Mouse (Mus musculus): ENCODE data around the gene Jade1.

The Jade1 gene

GRCm38 (mm10) chr3:41555491-41556381 is at the start of gene Jade1:
Jade1 (plus strand) TSS chr3:41555731.
- DNase-seq, result no peak

- no peak for DNase-seq
Observed at GRCm38 (mm10) chr3:41509441-41509840, 46.1 kb upstream of the Jade1 start.

- DNase-seq, result no peak
Observed at GRCm38 (mm10) chr3:41510191-41510590, 45.3 kb upstream of the Jade1 start.

- no peak for DNase-seq
Observed at GRCm38 (mm10) chr3:41510750-41511149, 44.8 kb upstream of the Jade1 start.

- DNase-seq, result no peak
Observed at GRCm38 (mm10) chr3:41514003-41514402, 41.5 kb upstream of the Jade1 start.

- no peak for DNase-seq
Observed at GRCm38 (mm10) chr3:41514683-41515305, 40.7 kb upstream of the Jade1 start.

GRCm38 (mm10) chr3:41516961-41517518 is 38.5 kb upstream of the Jade1 start:
- no peak for DNase-seq

- DNase-seq, result no peak
Observed at GRCm38 (mm10) chr3:41520925-41521324, 34.6 kb upstream of the Jade1 start.

GRCm38 (mm10) chr3:41521733-41522132 is 33.8 kb upstream of the Jade1 start:
- DNase-seq, result no peak

GRCm38 (mm10) chr3:41522226-41523005 is 33.1 kb upstream of the Jade1 start:
- no peak for DNase-seq

GRCm38 (mm10) chr3:41523006-41523375 is 32.5 kb upstream of the Jade1 start:
- no peak for DNase-seq

GRCm38 (mm10) chr3:41523460-41523859 is 32.1 kb upstream of the Jade1 start:
- no peak for DNase-seq

GRCm38 (mm10) chr3:41528291-41528969 is 27.1 kb upstream of the Jade1 start:
- DNase-seq, result no peak

GRCm38 (mm10) chr3:41530156-41530555 is 25.4 kb upstream of the Jade1 start:
- DNase-seq, result no peak

GRCm38 (mm10) chr3:41531541-41531940 is 24.0 kb upstream of the Jade1 start:
- no peak for DNase-seq

- no peak for DNase-seq
Observed at GRCm38 (mm10) chr3:41532109-41532508, 23.4 kb upstream of the Jade1 start.

GRCm38 (mm10) chr3:41533660-41534059 is 21.9 kb upstream of the Jade1 start:
- no peak for DNase-seq

GRCm38 (mm10) chr3:41537957-41538356 is 17.6 kb upstream of the Jade1 start:
- DNase-seq, result no peak

GRCm38 (mm10) chr3:41541313-41541712 is 14.2 kb upstream of the Jade1 start:
- DNase-seq, result no peak

- no peak for DNase-seq
Observed at GRCm38 (mm10) chr3:41544451-41544850, 11.1 kb upstream of the Jade1 start.

- DNase-seq, result no peak
Observed at GRCm38 (mm10) chr3:41547289-41547688, 8.2 kb upstream of the Jade1 start.

- DNase-seq, result no peak
Observed at GRCm38 (mm10) chr3:41548238-41548637, 7.3 kb upstream of the Jade1 start.

- no peak for DNase-seq
Observed at GRCm38 (mm10) chr3:41551671-41552070, 3.9 kb upstream of the Jade1 start.
